Comparison of ENCODE assay signal across 9 mouse cellular contexts in the genomic region with DNA sequence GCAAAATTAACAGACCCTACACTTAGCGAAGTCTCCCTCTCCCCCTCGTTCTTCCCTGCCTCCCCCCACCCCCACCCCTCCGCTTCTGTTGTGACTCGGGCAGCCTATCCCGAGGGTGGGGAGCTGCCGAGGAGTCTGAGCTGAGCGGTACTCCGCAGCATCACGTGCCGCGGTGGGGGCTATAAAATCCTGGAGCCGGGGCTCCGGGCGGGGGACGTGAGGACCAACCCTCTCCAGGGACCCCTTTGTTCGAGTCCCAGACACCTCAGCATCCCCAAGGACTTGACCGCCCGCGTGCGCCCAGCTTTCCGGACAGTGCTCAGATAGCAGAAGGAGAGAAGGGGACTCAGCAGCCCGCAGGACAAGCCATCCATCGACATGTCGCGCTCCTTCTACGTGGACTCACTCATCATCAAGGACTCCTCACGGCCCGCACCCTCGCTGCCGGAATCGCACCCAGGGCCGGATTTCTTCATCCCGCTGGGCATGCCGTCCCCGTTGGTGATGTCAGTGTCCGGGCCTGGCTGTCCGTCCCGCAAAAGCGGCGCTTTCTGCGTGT. TPM values are rescaled to one million over a fixed set of nuclear protein-coding genes. Genes with fewer than 3 reads are reported as not detected.
DNase-seq lines count a peak whose midpoint lies in the region; ATAC-seq and TF ChIP-seq lines count a peak whose summit lies in the region.
"Had no signal": no experiment of that assay in that cellular context is flagged by ENCODE, and none has a peak within 500 bp of the region (broad histone marks: within the 10 kb centered on the region; RNA-seq: fewer than 3 reads in every experiment).

A gene (plus strand): TSS at position 219 of the 559 bp plus-strand sequence.

- no peak for TF ChIP-seq CTCF in E14TG2a.4 (conservative IDR thresholded peaks at IDR 0.05; ENCODE audit: low read length)

- no peaks in the 10 kb centered on the region for H3K36me3 ChIP-seq in E14TG2a.4 (ENCODE audit: insufficient read depth, low read length)
- H3K36me3 ChIP-seq in forebrain, embryonic 13.5 days (ENCODE audit: poor library complexity, severe bottlenecking) = no peaks in the 10 kb centered on the region
- no peaks in the 10 kb centered on the region for H3K36me3 ChIP-seq in liver, embryonic 12.5 days

- H3K9ac ChIP-seq in forebrain, embryonic 13.5 days = peak within 1 kb of the TSS; percentile 73
- H3K9ac ChIP-seq in liver, embryonic 12.5 days = no peak within 1 kb of the TSS

- peak within 1 kb of the TSS; percentile 66 for H3K4me3 ChIP-seq in E14TG2a.4 (replicated peaks; ENCODE audit: low read length)
- H3K4me3 ChIP-seq in forebrain, embryonic 13.5 days = peak within 1 kb of the TSS; percentile 54
- H3K4me3 ChIP-seq in liver, embryonic 12.5 days = no peak within 1 kb of the TSS

- H3K27ac ChIP-seq in forebrain, embryonic 13.5 days = no peak within 1 kb of the TSS
- H3K27ac ChIP-seq in liver, embryonic 12.5 days = no peak within 1 kb of the TSS
- H3K27ac ChIP-seq: macrophage had no signal

- no peaks in the 10 kb centered on the region for H3K9me3 ChIP-seq in E14TG2a.4 (ENCODE audit: low read length)
- no peaks in the 10 kb centered on the region for H3K9me3 ChIP-seq in forebrain, embryonic 13.5 days (replicated peaks)
- no peaks in the 10 kb centered on the region for H3K9me3 ChIP-seq in liver, embryonic 12.5 days (replicated peaks)

- ATAC-seq in forebrain, embryonic 13.5 days = peak; percentile 75
- no peak for ATAC-seq in liver, embryonic 12.5 days

- intact Hi-C loops in gastrocnemius, postnatal 14 days (cut with DNase I; ENCODE audit: low total_unique reads) = no loop called here

- peaks cover 54% of the 10 kb centered on the region for H3K4me1 ChIP-seq in E14TG2a.4 (replicated peaks; ENCODE audit: low read depth, low read length)
- H3K4me1 ChIP-seq in forebrain, embryonic 13.5 days = peaks cover 61% of the 10 kb centered on the region
- H3K4me1 ChIP-seq in liver, embryonic 12.5 days = 0 out of 2 replicates have a peak, but pooled peaks cover 4% of the 10 kb centered on the region

- DNase-seq in heart, adult 11 months = peak; percentile 79
- DNase-seq in heart, adult 9 months (ENCODE audit: low spot score in 2 of 2) = no peak
- DNase-seq in MN1 (ENCODE audit: low spot score) = no peak
- DNase-seq in ovary, adult 18-20 months (ENCODE audit: low spot score) = no peak
- DNase-seq in gastrocnemius, postnatal 14 days = no peak

- H3K4me2 ChIP-seq in forebrain, embryonic 13.5 days = peak within 1 kb of the TSS; percentile 68
- H3K4me2 ChIP-seq in liver, embryonic 12.5 days = peak within 1 kb of the TSS; percentile 15; the same call in 1 of the 2 replicates

- under 1% methylated on average over 41 of the region's 41 CpGs for WGBS in forebrain, embryonic 13.5 days
- 2% methylated on average over 41 of the region's 41 CpGs for WGBS in liver, embryonic 12.5 days (ENCODE audit: insufficient replicate concordance)

- H3K27me3 ChIP-seq in E14TG2a.4 (ENCODE audit: insufficient read depth, low read length) = peaks cover 96% of the 10 kb centered on the region
- H3K27me3 ChIP-seq in forebrain, embryonic 13.5 days = peaks cover 95% of the 10 kb centered on the region
- peaks cover 100% of the 10 kb centered on the region for H3K27me3 ChIP-seq in liver, embryonic 12.5 days (replicated peaks)

RNA-seq across cellular contexts. Expression of the gene that starts here (rescaled TPM):
- 11.7 and 14.0 TPM in 2 replicates for polyA plus RNA-seq in forebrain, embryonic 13.5 days (2015; fragmentation: Nextera tagmentation; extraction: Ambion mirVana)
- polyA plus RNA-seq in liver, embryonic 12.5 days (2016; fragmentation: Nextera tagmentation; extraction: Ambion mirVana) = not detected in 2 replicates
- total RNA-seq in gastrocnemius, postnatal 14 days (2021) = not detected
- polyA plus RNA-seq: macrophage had no signal

Comparison
In these comparisons a context has a peak if more than half of its experiments do, and no peak if none do; other contexts are left out.
1. RNA of the gene that starts here (polyA plus RNA-seq): 11.7 to 14.0 TPM in forebrain, embryonic 13.5 days; not detected in liver, embryonic 12.5 days; every median in the first group is over 10 times any median in the second.